Mouse (Mus musculus) urinary bladder, postnatal 36 days (tissue): Measurements from ENCODE around the gene Rpusd4.

ENCODE experiments used
- DNase-seq, 2 experiments: peaks; one replicate each; pipeline ENCODE4 v3.0.0; 2022; ENCODE audit warnings: low spot score in 2 of 2, mixed read lengths in 1 of 2

The Rpusd4 gene

DNA sequence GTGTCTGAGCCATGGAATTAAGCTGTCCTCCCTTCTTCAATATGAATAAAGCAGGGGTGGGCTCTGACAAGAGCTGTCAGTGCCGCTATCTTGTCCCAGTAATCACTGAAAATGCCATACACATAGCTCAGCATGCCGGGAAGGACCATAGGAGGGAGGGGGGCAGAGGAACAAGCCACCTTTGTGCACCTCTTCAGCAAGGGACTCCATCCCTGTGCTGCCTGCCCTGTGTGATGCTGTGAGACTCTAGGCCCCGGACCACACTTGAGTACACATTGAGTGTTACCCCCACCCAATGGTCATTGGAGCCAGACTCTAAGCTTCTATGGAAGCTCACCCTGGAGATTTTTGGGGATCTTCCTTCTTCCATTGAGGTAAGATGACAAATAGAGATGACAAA, 18.7 kb downstream of the Rpusd4 start:
- DNase-seq: no peak

DNA sequence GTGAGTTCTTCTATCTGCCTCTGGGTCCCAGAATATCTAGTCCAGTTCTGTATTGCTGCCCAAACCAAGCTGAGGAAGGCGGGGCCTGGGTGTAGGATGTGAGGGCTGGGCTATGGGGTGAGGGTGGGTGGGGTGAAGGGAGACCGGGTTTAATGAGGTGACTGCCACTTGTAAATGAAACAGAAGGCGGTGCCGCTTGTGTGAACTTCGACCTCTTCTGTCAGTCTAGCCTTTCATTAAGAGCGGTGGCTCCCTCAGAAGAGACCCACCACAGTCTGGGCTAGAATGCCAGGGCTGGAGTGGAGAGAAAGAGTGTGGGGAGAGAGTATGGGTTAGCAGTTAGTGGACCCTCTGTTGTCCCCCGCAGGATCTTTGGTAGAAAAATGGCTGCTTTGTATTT, 22.3 kb downstream of the Rpusd4 start:
- DNase-seq: no peak

DNA sequence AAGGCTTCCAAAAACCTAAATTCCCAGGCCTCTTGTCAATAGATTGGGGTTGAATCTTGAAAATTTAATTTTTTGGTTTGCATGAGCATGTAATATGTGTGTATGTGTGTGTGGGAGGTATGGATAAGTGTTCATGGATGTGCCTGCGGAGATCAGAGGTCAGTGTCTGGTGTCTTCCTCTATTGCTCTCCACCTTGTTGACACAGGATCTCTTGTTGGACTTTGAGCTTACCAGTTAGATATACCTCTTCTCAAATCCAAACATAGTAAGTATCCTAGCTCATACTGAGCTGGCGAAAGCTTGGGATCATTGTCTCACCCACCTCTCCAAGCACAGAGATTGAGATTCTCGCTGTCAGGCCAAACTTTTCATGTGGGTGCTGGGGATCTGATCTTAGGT, 22.8 kb downstream of the Rpusd4 start:
- no peak for DNase-seq

DNA sequence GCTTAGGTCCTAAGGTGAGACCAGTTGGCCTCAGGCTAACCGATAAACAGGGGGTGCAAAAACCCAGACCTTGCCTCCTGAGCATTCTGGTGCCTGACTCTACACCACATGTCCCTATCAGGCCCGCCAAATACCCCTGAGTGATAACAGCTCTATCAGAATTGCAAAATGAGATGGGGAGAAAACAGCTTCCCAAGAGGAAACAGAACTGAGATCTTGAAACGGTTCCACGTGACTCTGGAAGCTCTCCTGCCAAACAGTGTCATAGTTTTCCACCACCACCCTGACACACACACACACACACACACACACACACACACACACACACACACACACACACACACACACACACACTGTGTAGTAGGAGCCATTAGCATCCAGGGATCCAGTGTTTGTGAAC, 23.3 kb downstream of the Rpusd4 start:
- no peak for DNase-seq

DNA sequence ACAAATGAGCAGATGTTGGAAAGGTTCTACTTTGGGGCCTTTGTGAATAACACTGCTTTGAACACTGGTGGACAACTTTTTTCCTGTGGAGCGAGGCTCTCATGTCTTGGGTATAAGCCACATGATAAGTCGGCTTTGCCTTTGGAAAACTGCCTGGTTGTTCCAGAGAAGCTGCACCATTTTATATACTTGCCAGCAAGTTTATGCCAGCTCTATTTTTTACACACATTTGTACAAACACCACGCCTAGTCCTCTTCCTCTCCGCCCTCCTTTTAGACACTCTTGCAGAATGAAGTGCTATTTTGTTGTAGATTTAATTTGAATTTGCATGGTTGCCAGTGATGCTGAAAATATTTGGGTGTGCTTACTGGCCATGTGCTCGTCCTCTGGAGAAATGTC, 25.8 kb downstream of the Rpusd4 start:
- no peak for DNase-seq

DNA sequence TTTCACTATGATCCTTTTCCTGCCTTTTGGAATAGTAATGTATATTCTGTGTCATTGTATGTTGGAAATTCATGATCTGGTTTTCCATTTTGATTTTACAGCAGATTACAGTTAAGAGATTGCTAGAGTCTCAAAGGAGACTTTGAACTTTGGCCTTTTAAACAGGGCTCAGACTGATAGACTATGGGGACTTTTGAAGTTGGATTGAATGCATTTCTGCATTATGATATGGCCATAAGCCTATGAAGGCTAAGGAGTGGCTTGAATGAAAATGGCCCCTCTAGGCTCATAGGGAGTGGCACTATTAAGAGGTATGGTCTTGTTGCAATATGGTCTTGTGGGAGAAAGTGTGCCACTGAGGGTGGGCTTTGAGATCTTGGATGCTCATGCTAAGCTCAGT, 30.1 kb downstream of the Rpusd4 start:
- DNase-seq: no peak

DNA sequence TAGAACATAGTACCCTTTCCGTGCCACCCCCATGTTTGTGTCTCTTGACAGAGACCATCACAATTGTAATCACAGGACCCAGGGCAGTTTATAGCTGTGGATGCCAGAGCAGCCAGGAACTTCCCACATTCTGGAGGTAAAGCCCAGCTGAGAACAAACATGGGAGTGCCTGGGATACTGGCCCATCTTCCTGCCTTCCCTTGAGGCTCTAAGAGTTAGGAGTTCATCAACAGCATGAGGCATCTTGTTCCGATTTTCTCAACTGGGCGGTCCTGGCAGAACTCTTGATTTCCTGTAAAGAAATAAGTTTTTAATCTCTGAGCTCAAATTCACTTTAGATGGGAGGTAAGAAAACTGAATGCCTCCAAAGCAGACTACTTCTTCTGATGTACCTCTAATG, 34.5 kb downstream of the Rpusd4 start:
- no peak for DNase-seq

DNA sequence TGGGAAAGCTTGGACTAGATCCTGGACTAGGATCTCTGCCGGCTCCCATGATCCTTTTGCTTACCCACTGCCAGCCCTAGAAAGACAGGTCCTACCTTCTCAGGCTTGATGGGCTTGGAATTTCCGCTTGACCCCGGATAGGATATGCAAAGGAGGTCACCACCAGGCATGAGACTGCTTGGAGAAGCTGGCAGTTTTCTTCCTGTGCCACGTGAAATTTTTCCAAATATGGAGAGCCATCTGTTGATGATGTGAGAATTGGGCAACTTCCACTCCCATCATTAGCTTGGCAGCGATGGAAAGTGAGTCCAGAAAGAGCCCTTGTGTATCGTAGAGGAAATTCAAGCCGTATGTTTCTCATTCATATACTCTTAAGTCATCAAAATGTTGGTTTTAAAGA, 39.8 kb downstream of the Rpusd4 start:
- no peak for DNase-seq

DNA sequence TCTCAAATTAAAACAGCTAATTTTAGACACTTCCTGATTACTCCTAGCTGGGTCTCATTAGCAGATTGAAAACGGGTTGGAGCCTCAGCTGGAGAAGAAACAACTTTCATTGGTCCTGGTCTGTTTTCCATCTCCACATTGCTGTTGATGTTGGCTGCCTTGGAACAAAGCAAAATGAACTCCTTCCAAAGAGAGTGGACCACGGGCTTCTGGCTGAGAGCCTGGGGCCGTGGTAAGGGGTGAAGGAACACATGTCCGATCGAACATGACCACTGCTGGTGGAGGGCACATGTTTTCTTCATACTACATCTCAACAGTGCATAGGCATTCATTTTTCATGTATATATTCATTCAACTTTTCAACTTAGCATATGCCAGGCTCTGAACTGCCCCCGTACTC, 42.7 kb downstream of the Rpusd4 start:
- DNase-seq: no peak

DNA sequence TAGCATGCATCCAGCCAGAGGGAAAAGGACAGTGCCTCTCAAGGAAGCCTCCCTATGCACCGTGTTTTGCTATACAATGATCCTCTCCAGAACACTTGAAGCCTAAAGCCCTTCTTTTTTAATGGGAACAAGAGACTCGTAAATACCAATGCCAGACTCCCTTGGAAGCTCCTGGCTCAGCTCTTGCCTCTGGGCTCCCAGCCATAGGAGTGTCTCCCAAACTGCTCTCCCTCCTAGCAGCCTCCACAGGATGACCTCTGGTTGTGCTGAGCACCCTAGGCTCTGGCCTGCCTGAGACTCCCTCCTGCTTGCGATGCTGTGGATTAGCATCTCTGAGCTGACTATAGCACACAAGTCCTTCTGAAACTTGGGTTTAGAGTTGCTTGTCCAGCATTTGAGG, 44.9 kb downstream of the Rpusd4 start:
- DNase-seq: peak; percentile 45 to 78

DNA sequence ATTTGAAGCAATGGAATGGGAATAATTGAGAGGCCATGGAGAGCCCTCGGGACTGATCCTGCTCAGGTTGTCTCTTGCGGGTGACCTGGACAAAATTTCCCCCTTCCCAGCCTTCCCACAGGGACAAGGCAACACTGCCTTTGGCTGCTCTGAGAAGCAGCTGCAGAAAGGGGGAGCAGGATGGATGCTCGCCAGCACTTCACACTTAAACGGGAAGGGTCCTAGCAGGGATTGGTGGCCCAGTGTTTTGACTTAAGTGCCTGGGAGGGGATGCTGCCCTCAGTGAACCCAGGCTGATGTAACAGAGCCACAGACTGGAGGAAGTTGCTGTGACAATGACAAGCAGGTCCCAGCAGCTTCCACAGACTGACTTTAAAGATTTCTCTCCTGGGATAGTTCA, 45.9 kb downstream of the Rpusd4 start:
- DNase-seq: no peak

DNA sequence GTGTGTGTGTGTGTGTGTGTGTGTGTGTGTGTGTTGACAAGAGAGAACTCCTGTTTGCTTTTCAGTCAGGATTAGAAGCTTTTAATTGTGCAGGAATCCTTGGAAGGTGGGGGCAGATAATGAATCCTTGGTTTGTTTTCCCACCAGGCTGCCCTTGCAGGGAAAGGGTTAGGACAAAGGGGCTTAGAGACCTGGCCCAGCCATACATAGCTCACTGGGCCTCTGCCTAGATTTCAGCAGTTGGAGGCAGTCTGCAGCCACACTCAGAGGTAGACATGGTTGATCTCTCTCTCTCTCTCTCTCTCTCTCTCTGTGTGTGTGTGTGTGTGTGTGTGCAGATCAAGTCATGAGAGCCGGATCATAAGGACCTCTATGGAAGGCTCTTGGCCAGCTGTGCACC, 46.6 kb downstream of the Rpusd4 start:
- no peak for DNase-seq

DNA sequence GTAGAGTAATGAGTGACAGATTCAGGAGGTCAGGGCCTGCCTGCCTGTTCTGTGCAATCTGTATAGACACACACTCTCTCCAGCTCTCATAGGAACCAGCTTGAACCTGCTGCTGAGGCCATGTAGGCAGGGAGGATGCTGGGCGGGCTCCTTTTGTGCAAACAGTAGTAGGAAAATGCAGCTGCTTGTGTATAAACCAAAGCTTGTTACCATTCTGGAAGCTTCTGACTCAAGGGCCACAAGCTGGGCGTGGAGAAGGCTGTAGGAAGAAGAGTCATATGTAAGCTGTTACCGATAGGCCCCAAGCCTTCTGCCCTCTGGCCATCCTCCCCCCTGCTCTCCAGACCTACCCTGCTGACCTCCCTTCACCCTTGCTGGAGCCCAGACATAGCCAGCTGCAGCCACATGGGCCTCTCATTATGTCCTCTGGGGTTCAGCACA, 49.1 kb downstream of the Rpusd4 start:
- DNase-seq: no peak

DNA sequence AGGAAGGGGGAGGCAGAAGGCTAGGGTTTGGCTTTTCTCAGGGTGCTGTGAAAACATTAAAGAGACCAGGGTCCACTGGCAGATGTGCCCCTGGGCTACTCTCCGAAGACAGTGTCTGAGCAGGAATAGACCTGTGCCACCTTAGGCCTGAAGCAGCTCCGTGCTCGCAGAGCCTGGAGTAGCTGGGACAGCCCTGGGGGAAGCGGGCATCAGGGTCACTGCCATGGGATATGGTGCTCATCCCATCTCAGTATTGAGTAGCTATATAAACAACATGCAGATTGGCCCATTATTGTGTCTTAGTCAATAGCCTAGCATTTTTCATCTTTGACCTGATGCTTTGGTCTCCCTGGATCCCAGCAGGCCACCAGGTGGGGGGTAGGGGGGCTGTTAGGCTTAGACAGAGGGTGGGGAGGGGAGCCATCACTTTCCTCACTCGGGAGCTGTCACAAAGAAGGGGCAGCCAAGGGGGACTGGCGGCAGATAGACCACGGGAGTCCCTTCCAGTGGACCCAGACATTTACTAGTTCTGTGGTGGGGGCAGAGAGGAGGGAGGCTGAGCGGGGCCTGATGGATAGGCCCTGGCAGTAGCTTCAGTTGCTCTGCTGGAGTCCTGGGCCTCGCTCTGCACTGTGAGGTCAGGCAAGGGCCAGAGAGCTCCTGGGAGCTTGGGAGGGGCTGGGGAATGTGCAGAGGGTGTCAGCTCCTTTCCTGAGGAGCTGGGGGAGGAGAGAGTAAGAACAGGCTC, 49.7 kb downstream of the Rpusd4 start:
- DNase-seq: no peak

DNA sequence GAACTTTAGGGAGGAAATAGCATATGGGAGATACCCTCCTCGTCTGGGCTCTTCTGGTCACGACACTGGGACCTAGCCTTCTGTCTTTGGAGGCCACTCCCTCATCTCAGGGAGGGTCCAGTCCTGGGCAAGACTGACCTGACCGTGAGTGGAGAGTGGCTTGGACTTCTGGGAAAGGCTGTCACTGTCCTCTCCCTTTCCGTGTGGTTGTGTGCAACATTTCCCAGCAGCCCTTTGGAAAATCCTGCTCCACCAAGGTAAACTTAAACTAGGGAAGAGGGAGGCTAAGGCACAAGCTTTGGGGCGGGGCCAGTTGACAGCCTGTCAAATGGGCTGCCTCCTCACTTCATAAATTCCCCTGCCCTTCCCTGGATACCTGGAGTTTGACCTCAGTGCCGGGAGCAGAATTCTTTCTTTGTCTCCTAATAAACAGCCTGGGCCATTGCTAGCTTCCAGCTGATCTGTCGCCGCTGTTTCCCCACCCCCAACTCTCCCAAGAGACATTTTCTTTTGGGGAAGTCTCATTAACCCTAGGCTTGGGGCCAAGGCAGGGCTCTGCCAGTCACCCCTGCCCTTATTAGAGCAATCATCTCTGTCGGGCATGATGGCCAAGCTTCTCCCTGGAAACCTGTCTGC, 51.0 kb downstream of the Rpusd4 start:
- peak in 1 of 2 experiments; percentile 47 for DNase-seq

DNA sequence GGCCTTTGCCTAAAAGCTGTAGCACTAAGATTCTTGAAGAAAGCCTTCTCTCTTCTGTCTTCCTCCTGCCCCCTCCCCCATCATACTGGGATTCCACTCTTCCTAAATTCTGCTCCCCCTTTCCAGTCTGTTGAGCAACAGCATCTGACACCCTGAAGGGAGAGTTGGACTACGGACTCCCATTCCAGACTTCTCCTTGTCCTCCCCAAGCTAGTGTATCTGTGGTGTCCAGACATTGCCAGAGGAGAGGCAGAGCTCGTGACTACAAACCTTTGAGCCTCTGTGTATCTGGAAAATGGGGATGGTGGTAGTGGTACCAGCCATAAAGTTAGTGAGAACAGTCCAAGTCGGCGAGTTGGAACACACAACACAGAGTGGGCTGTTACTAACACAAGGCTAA, 52.6 kb downstream of the Rpusd4 start:
- DNase-seq: no peak

DNA sequence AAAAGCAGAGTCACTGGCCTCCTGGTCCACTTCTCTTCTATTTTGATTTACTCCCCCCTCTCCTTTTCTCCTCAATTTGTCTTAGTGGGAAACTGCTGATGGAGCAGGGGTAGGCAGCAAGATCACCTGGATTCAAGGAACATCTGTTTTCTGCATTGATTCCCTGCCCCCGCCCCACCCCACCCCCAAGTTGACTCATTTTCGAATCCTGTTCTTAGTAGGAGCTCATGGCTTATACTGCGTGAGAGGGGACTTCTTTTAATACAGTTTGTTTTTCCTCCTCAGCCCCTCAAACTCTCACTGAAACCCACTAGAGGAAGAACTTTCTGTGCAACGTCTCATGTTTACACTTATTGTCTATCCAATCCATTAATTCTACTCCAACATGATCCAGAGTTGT, 56.3 kb downstream of the Rpusd4 start:
- no peak for DNase-seq

DNA sequence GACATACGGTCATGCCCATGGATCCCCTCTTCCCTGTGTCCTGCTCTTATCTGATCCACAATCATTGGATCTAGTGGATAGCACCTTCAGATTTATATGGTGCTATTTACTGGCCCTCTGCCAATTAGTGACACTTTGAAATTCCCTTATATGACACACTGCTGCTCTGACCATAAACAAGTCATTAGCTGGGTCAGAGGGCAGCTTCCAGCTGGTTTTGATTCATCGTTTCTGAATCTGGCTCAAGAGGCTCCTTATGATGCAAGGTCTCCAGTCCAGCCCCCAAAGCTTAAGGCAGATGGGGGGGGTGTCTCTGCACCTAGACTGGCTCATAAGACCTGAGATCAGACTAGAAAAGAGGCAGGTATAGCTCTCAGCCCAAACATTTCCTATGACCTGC, 56.9 kb downstream of the Rpusd4 start:
- no peak for DNase-seq

DNA sequence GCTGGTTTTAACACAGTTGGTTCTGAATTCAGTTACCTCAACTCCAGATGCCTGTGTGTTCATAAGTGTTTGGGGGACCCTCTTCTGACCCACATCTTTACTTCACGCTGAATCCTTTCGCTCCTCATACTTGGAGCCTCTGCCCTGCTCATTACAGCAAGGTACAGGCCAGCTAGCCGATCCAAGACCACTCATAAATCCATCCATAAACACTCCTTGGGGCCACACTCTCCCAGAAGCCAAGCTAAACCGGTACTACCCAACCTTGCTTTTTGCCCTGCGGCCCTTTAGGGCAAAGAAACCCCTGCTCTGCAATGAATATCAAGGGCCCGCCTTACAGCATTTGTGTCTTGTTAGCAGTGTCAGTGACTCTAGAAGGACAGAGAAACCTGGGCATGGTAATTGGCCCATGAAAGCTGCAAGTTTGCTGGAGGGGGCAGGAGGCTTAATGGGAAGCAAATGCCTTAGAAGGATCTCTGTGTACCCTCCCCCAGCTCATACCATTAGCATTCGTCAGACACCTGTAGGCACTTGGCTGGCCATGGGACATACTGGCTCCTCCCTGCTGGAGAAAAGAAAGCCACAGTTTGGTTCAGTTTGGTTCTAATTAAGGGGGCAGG, 59.1 kb downstream of the Rpusd4 start:
- DNase-seq: no peak
